Mouse (Mus musculus) neural tube, embryonic 13.5 days (tissue): ENCODE measurements around the gene Vmn1r26. TPM values are rescaled to one million over a fixed set of nuclear protein-coding genes. Genes with fewer than 3 reads are reported as not detected.
"Not testable (repeated sequence)": the region's sequence is repeated elsewhere in the genome, so short reads cannot be mapped to it uniquely, and the experiment has no call there.

Experiments used
- ATAC-seq: fragments of 200-750 bp; cut with Nextera tagmentation; 2 replicates; pipeline ENCODE4 v1.8.0; 2017; ENCODE audit warnings: low read depth, mild to moderate bottlenecking, moderate TSS enrichment, moderate library complexity
- H3K27ac ChIP-seq: fragments of 300-500 bp; sonication (generic); replicated peaks from 2 replicates; pipeline ENCODE4 v1.5.1; 2015; ENCODE audit warnings: moderate library complexity, mild to moderate bottlenecking, inconsistent platforms
- H3K27me3 ChIP-seq: fragments of 300-500 bp; sonication (generic); 2 replicates; pipeline ENCODE4 v1.6.1; 2015; ENCODE audit warnings: mild to moderate bottlenecking, inconsistent platforms
- H3K36me3 ChIP-seq: fragments of 300-500 bp; sonication (generic); 2 replicates; pipeline ENCODE4 v1.6.1; 2015; ENCODE audit warnings: mild to moderate bottlenecking, inconsistent platforms
- H3K4me1 ChIP-seq: fragments of 300-500 bp; sonication (generic); replicated peaks from 2 replicates; pipeline ENCODE4 v1.6.1; 2015; ENCODE audit warnings: inconsistent platforms
- H3K4me2 ChIP-seq: fragments of 300-500 bp; sonication (generic); 2 replicates; pipeline ENCODE4 v1.6.1; 2015; ENCODE audit warnings: inconsistent platforms, mild to moderate bottlenecking, moderate library complexity
- H3K4me3 ChIP-seq: fragments of 300-500 bp; sonication (generic); 2 replicates; pipeline ENCODE4 v1.5.1; 2015; ENCODE audit warnings: mild to moderate bottlenecking, inconsistent platforms
- H3K9ac ChIP-seq: fragments of 300-500 bp; sonication (generic); 2 replicates; pipeline ENCODE4 v1.6.1; 2015; ENCODE audit warnings: moderate library complexity, mild to moderate bottlenecking, inconsistent platforms
- H3K9me3 ChIP-seq: fragments of 300-500 bp; sonication (generic); 2 replicates; pipeline ENCODE4 v1.6.1; 2016; ENCODE audit warnings: inconsistent platforms
- WGBS: fragments of 180-500 bp; shearing (Covaris S2); methylation state at CpG from one replicate; pipeline ENCODE4 v1.1.7; 2015; 5-methylcytosine and 5-hydroxymethylcytosine counted together
- polyA plus RNA-seq: library from polyadenylated mRNA; unstranded; fragments of >200 nt; fragmentation: Nextera tagmentation; extraction: Ambion mirVana; gene quantifications from 2 replicates; pipeline ENCODE4 v1.2.1, GENCODE M21; 2015

The Vmn1r26 gene
- polyA plus RNA-seq = not detected in 2 replicates

DNA sequence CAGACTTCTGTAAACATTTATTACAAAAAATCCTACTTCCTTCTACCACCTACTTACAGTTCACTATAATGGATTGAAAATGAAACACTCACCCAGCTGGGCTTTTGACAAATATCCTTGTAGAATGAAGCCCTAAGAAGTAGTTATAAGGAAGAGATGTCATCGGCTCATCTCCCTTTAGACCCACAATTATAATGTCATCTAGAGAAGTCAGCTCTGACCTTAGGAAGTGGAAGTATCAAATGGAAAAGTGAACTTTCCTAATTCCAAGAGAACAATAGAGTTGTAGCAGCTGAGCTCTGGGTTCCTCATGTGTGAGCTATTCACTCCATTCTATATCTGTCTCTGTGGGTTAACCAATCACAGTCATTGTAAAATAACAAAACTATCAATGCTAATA lies at the start of gene Vmn1r26:
Gene Vmn1r26, minus strand, starts transcription at position 101 of the 400 bp plus-strand sequence.
- Histone ChIP-seq H3K4me3 (no peak within 1 kb of the TSS), H3K27ac (no peak within 1 kb of the TSS), H3K27me3 (no peaks in the 10 kb centered on the region), H3K9me3 (no peaks in the 10 kb centered on the region), H3K36me3 (no peaks in the 10 kb centered on the region), H3K4me2 (no peak within 1 kb of the TSS), H3K9ac (no peak within 1 kb of the TSS), H3K4me1 (no peaks in the 10 kb centered on the region)
- ATAC-seq = no peak
- WGBS = 100% methylated on average over 1 of the region's 1 CpGs

- Histone ChIP-seq H3K4me1 (no peaks in the 10 kb centered on the region), H3K9ac (no peak overlapping the region), H3K4me2 (no peak overlapping the region), H3K9me3 (no peaks in the 10 kb centered on the region), H3K36me3 (no peaks in the 10 kb centered on the region), H3K27ac (no peak overlapping the region), H3K27me3 (no peaks in the 10 kb centered on the region), H3K4me3 (no peak overlapping the region)
- no peak for ATAC-seq
Observed at GRCm38 (mm10) chr6:58044025-58044424, 29.1 kb upstream of the Vmn1r26 start.

GRCm38 (mm10) chr6:58017478-58017877 lies 2.5 kb upstream of the Vmn1r26 start:
- not testable (repeated sequence) for H3K9ac ChIP-seq, ATAC-seq
- 93% methylated on average over 21 of the region's 21 CpGs for WGBS

GRCm38 (mm10) chr6:57980710-57981109 lies 34.2 kb downstream of the Vmn1r26 start, which contains the start of gene Vmn1r25:
Gene Vmn1r25, minus strand, starts transcription at chr6:57980810.
- H3K9ac ChIP-seq = no peak within 1 kb of the TSS
- H3K9me3 ChIP-seq = no peaks in the 10 kb centered on the region
- ATAC-seq = no peak
- no peaks in the 10 kb centered on the region for H3K27me3 ChIP-seq
- 70% methylated on average over 3 of the region's 3 CpGs for WGBS
- no peak within 1 kb of the TSS for H3K27ac ChIP-seq
- no peak within 1 kb of the TSS for H3K4me2 ChIP-seq
- no peaks in the 10 kb centered on the region for H3K4me1 ChIP-seq
- H3K36me3 ChIP-seq = no peaks in the 10 kb centered on the region
- no peak within 1 kb of the TSS for H3K4me3 ChIP-seq

More at GRCm38 (mm10) chr6:58017478-58017877, 2.5 kb upstream of the Vmn1r26 start:
- H3K4me1 ChIP-seq, H3K9me3 ChIP-seq, H3K36me3 ChIP-seq, H3K4me3 ChIP-seq, H3K4me2 ChIP-seq, H3K27ac ChIP-seq, H3K27me3 ChIP-seq: not testable (repeated sequence)

- not testable (repeated sequence) for ATAC-seq, H3K9ac ChIP-seq, H3K4me1 ChIP-seq, H3K4me3 ChIP-seq, H3K9me3 ChIP-seq, H3K27me3 ChIP-seq, H3K4me2 ChIP-seq, H3K27ac ChIP-seq, H3K36me3 ChIP-seq
- 75% methylated on average over 1 of the region's 1 CpGs for WGBS
Observed at GRCm38 (mm10) chr6:57961403-57961802, 53.6 kb downstream of the Vmn1r26 start, which contains the start of gene Vmn1r24. Gene Vmn1r24, minus strand, starts transcription at chr6:57961503.

Other genes with a start within 250 kb of the Vmn1r26 start
- gene Vopp1, start 190.0 kb downstream of the Vmn1r26 start, polyA plus RNA-seq = 176 and 185 TPM in 2 replicates
- not detected in 2 replicates for gene Vmn1r21, start 164.8 kb downstream of the Vmn1r26 start, polyA plus RNA-seq
- not detected in 2 replicates for gene Vmn1r22, start 107.1 kb downstream of the Vmn1r26 start, polyA plus RNA-seq
- not detected in 2 replicates for gene Vmn1r23, start 88.3 kb downstream of the Vmn1r26 start, polyA plus RNA-seq
- not detected in 2 replicates for gene Vmn1r24, start 53.7 kb downstream of the Vmn1r26 start, polyA plus RNA-seq
- not detected in 2 replicates for gene Vmn1r25, start 34.3 kb downstream of the Vmn1r26 start, polyA plus RNA-seq
- not detected in 2 replicates for gene Vmn1r27, start 203.7 kb upstream of the Vmn1r26 start, polyA plus RNA-seq
- not detected in 2 replicates for gene Vmn1r28, start 246.9 kb upstream of the Vmn1r26 start, polyA plus RNA-seq